9 mouse cellular contexts compared by ENCODE assay signal in genomic region chr7:16299419-16300035, GRCm38 (mm10). TPM values are rescaled to one million over a fixed set of nuclear protein-coding genes. Genes with fewer than 3 reads are reported as not detected.
A peak's percentile ranks its signal among the peaks of the same experiment; 100 is the strongest.
DNase-seq lines count a peak whose midpoint lies in the region; ATAC-seq and TF ChIP-seq lines count a peak whose summit lies in the region.
"Had no signal": no experiment of that assay in that cellular context is flagged by ENCODE, and none has a peak within 500 bp of the region (broad histone marks: within the 10 kb centered on the region; RNA-seq: fewer than 3 reads in every experiment).

No protein-coding gene starts in this region.

- peak; percentile 66 for ATAC-seq in heart, embryonic 13.5 days (ENCODE audit: extremely low read depth, insufficient number of reproducible peaks, low FRiP score, low TSS enrichment)
- peak; percentile 72 for ATAC-seq in kidney, postnatal 0 days (replicated peaks; ENCODE audit: low FRiP score, low read depth)
- ATAC-seq in liver, embryonic 12.5 days, result no peak

- no peaks in the 10 kb centered on the region for H3K9me3 ChIP-seq in heart, embryonic 13.5 days
- no peaks in the 10 kb centered on the region for H3K9me3 ChIP-seq in kidney, postnatal 0 days (replicated peaks; ENCODE audit: low read length)
- H3K9me3 ChIP-seq in liver, embryonic 12.5 days (replicated peaks), result no peaks in the 10 kb centered on the region
- H3K9me3 ChIP-seq: G1E had no signal

- peaks cover 36% of the 10 kb centered on the region for H3K4me1 ChIP-seq in heart, embryonic 13.5 days
- no peaks in the 10 kb centered on the region; the same call in 1 of the 2 replicates for H3K4me1 ChIP-seq in kidney, postnatal 0 days (replicated peaks; ENCODE audit: insufficient read depth, low read length)
- H3K4me1 ChIP-seq in liver, embryonic 12.5 days, result peaks cover 45% of the 10 kb centered on the region

- peak overlapping the region; percentile 83 for H3K4me2 ChIP-seq in heart, embryonic 13.5 days
- peak overlapping the region; percentile 61 for H3K4me2 ChIP-seq in kidney, postnatal 0 days (ENCODE audit: low read length)
- peak overlapping the region; percentile 64 for H3K4me2 ChIP-seq in liver, embryonic 12.5 days

- H3K27me3 ChIP-seq in heart, embryonic 13.5 days (replicated peaks), result no peaks in the 10 kb centered on the region
- no peaks in the 10 kb centered on the region for H3K27me3 ChIP-seq in kidney, postnatal 0 days (ENCODE audit: insufficient read depth, low read length)
- peaks cover 47% of the 10 kb centered on the region for H3K27me3 ChIP-seq in liver, embryonic 12.5 days (replicated peaks)
- no peaks in the 10 kb centered on the region for H3K27me3 ChIP-seq in splenic B cell, adult 2 months (ENCODE audit: control insufficient read depth, insufficient read depth, low read length, poor library complexity, severe bottlenecking)

- peak; percentile 78 for DNase-seq in 3T3-L1 (ENCODE audit: low read depth, low spot score)
- peak; percentile 98 for DNase-seq in brain, adult 2 months (ENCODE audit: low read depth, low spot score)
- peak; percentile 72 for DNase-seq in fibroblast of lung, adult 2 months (ENCODE audit: low read depth)
- peak; percentile 87 for DNase-seq in kidney, postnatal 0 days (ENCODE audit: low spot score)
- peak; percentile 76 to 81 for DNase-seq in natural killer cell, adult 2 months (ENCODE audit: low spot score in 2 of 2)
- DNase-seq in splenic B cell, adult 2 months (ENCODE audit: low read depth, low spot score), result peak; percentile 86

- WGBS in heart, embryonic 13.5 days, result 1% methylated on average over 52 of the region's 52 CpGs
- under 1% methylated on average over 51 of the region's 52 CpGs for WGBS in kidney, postnatal 0 days
- WGBS in liver, embryonic 12.5 days (ENCODE audit: insufficient replicate concordance), result 6% methylated on average over 52 of the region's 52 CpGs

- H3K4me3 ChIP-seq in heart, embryonic 13.5 days, result peak overlapping the region; percentile 53
- peak overlapping the region; percentile 28 for H3K4me3 ChIP-seq in kidney, postnatal 0 days (replicated peaks; ENCODE audit: low read depth, low read length)
- peak overlapping the region; percentile 43 for H3K4me3 ChIP-seq in liver, embryonic 12.5 days

- peak overlapping the region; percentile 32; the same call in 1 of the 2 replicates for H3K27ac ChIP-seq in heart, embryonic 13.5 days (replicated peaks)
- no peak overlapping the region for H3K27ac ChIP-seq in kidney, postnatal 0 days
- no peak overlapping the region for H3K27ac ChIP-seq in liver, embryonic 12.5 days

- 0 out of 2 replicates have a peak, but pooled peaks have one; percentile 1 for TF ChIP-seq CTCF in kidney, postnatal 0 days (IDR thresholded peaks at IDR 0.05; ENCODE audit: low read depth)

- peak overlapping the region; percentile 75 for H3K9ac ChIP-seq in heart, embryonic 13.5 days
- peak overlapping the region; percentile 46 for H3K9ac ChIP-seq in kidney, postnatal 0 days (ENCODE audit: low read depth, low read length)
- H3K9ac ChIP-seq in liver, embryonic 12.5 days, result peak overlapping the region; percentile 8; the same call in 1 of the 2 replicates

- H3K36me3 ChIP-seq in heart, embryonic 13.5 days, result no peaks in the 10 kb centered on the region
- no peaks in the 10 kb centered on the region for H3K36me3 ChIP-seq in kidney, postnatal 0 days (ENCODE audit: insufficient read depth, low read length)
- no peaks in the 10 kb centered on the region for H3K36me3 ChIP-seq in liver, embryonic 12.5 days
- H3K36me3 ChIP-seq in splenic B cell, adult 2 months (ENCODE audit: control insufficient read depth, insufficient read depth, low read length, poor library complexity, severe bottlenecking), result no peaks in the 10 kb centered on the region
- H3K36me3 ChIP-seq: G1E had no signal

RNA-seq across cellular contexts. Expression of gene Bbc3, which starts 8.7 kb away (rescaled TPM):
- 8.2 and 8.8 TPM in 2 replicates for polyA plus RNA-seq in heart, embryonic 13.5 days (2015; fragmentation: Nextera tagmentation; extraction: Ambion mirVana)
- 12.4 and 13.1 TPM in 2 replicates for polyA plus RNA-seq in kidney, postnatal 0 days (2015; fragmentation: Nextera tagmentation; extraction: Ambion mirVana)
- polyA plus RNA-seq in liver, embryonic 12.5 days (2016; fragmentation: Nextera tagmentation; extraction: Ambion mirVana), result 5.9 and 7.6 TPM in 2 replicates

RNA-seq across cellular contexts. Expression of gene Ccdc9, which starts 12.9 kb away (rescaled TPM):
- polyA plus RNA-seq in heart, embryonic 13.5 days (2015; fragmentation: Nextera tagmentation; extraction: Ambion mirVana), result 14.3 and 16.5 TPM in 2 replicates
- 14.2 and 17.1 TPM in 2 replicates for polyA plus RNA-seq in kidney, postnatal 0 days (2015; fragmentation: Nextera tagmentation; extraction: Ambion mirVana)
- 29.7 and 30.0 TPM in 2 replicates for polyA plus RNA-seq in liver, embryonic 12.5 days (2016; fragmentation: Nextera tagmentation; extraction: Ambion mirVana)

RNA-seq across cellular contexts. Expression of gene Inafm1, which starts 26.1 kb away (rescaled TPM):
- 10.7 TPM in 2 replicates for polyA plus RNA-seq in heart, embryonic 13.5 days (2015; fragmentation: Nextera tagmentation; extraction: Ambion mirVana)
- polyA plus RNA-seq in kidney, postnatal 0 days (2015; fragmentation: Nextera tagmentation; extraction: Ambion mirVana), result 28.2 and 32.0 TPM in 2 replicates
- polyA plus RNA-seq in liver, embryonic 12.5 days (2016; fragmentation: Nextera tagmentation; extraction: Ambion mirVana), result 8.6 and 8.8 TPM in 2 replicates

RNA-seq across cellular contexts. Expression of gene C5ar1, which starts 40.2 kb away (rescaled TPM):
- 1.5 and 2.2 TPM in 2 replicates for polyA plus RNA-seq in heart, embryonic 13.5 days (2015; fragmentation: Nextera tagmentation; extraction: Ambion mirVana)
- polyA plus RNA-seq in kidney, postnatal 0 days (2015; fragmentation: Nextera tagmentation; extraction: Ambion mirVana), result 3.1 and 3.4 TPM in 2 replicates
- polyA plus RNA-seq in liver, embryonic 12.5 days (2016; fragmentation: Nextera tagmentation; extraction: Ambion mirVana), result 1.7 and 2.1 TPM in 2 replicates
- polyA plus RNA-seq: G1E had no signal

RNA-seq across cellular contexts. Expression of gene C5ar2, which starts 55.6 kb away (rescaled TPM):
- 0.76 and 0.78 TPM in 2 replicates for polyA plus RNA-seq in heart, embryonic 13.5 days (2015; fragmentation: Nextera tagmentation; extraction: Ambion mirVana)
- polyA plus RNA-seq in kidney, postnatal 0 days (2015; fragmentation: Nextera tagmentation; extraction: Ambion mirVana), result 0.08 and 0.11 TPM in 2 replicates
- polyA plus RNA-seq in liver, embryonic 12.5 days (2016; fragmentation: Nextera tagmentation; extraction: Ambion mirVana), result 1.6 and 1.7 TPM in 2 replicates

Comparison
In these comparisons a context has a peak if more than half of its experiments do, and no peak if none do; other contexts are left out.
1. H3K9ac ChIP-seq: peak in every context shown above with its lines; median percentile 75 in heart, embryonic 13.5 days; 46 in kidney, postnatal 0 days; 8 in liver, embryonic 12.5 days.